Mouse (Mus musculus) heart, embryonic 15.5 days (tissue): ENCODE data around the gene Mipol1. TPM values are rescaled to one million over a fixed set of nuclear protein-coding genes. Genes with fewer than 3 reads are reported as not detected.

Experiments
- ATAC-seq: fragments of 200-750 bp; cut with Nextera tagmentation; replicated peaks from 2 replicates; pipeline ENCODE4 v1.8.0; 2017; ENCODE audit warnings: low read depth, moderate TSS enrichment; ENCODE audit not compliant: insufficient number of reproducible peaks, insufficient read depth, low FRiP score
- H3K27ac ChIP-seq: fragments of 300-500 bp; sonication (generic); 2 replicates; pipeline ENCODE4 v1.5.1; 2015; ENCODE audit warnings: mild to moderate bottlenecking, inconsistent platforms
- H3K27me3 ChIP-seq: fragments of 300-500 bp; sonication (generic); 2 replicates; pipeline ENCODE4 v1.6.1; 2015; ENCODE audit warnings: inconsistent platforms
- H3K36me3 ChIP-seq: fragments of 300-500 bp; sonication (generic); 2 replicates; pipeline ENCODE4 v1.6.1; 2015; ENCODE audit warnings: mild to moderate bottlenecking, inconsistent platforms
- H3K4me1 ChIP-seq: fragments of 300-500 bp; sonication (generic); replicated peaks from 2 replicates; pipeline ENCODE4 v1.6.1; 2015; ENCODE audit warnings: inconsistent platforms
- H3K4me2 ChIP-seq: fragments of 300-500 bp; sonication (generic); 2 replicates; pipeline ENCODE4 v1.6.1; 2015; ENCODE audit warnings: inconsistent platforms, mild to moderate bottlenecking, moderate library complexity
- H3K4me3 ChIP-seq: fragments of 300-500 bp; sonication (generic); 2 replicates; pipeline ENCODE4 v1.5.1; 2015; ENCODE audit warnings: mild to moderate bottlenecking, inconsistent platforms
- H3K9ac ChIP-seq: fragments of 300-500 bp; sonication (generic); 2 replicates; pipeline ENCODE4 v1.6.1; 2015; ENCODE audit warnings: mild to moderate bottlenecking, inconsistent platforms
- H3K9me3 ChIP-seq: fragments of 300-500 bp; sonication (generic); replicated peaks from 2 replicates; pipeline ENCODE4 v1.6.1; 2016; ENCODE audit warnings: inconsistent platforms
- WGBS: fragments of 180-500 bp; shearing (Covaris S2); methylation state at CpG from one replicate; pipeline ENCODE4 v1.1.7; 2015; ENCODE audit warnings: mixed read lengths; 5-methylcytosine and 5-hydroxymethylcytosine counted together
- polyA plus RNA-seq: library from polyadenylated mRNA; unstranded; fragments of >200 nt; fragmentation: Nextera tagmentation; extraction: Ambion mirVana; gene quantifications from 2 replicates; pipeline ENCODE4 v1.2.1, GENCODE M21; 2015

Gene Mipol1
- polyA plus RNA-seq, 1 experiment from 2014 or later: 8.2 TPM

DNA sequence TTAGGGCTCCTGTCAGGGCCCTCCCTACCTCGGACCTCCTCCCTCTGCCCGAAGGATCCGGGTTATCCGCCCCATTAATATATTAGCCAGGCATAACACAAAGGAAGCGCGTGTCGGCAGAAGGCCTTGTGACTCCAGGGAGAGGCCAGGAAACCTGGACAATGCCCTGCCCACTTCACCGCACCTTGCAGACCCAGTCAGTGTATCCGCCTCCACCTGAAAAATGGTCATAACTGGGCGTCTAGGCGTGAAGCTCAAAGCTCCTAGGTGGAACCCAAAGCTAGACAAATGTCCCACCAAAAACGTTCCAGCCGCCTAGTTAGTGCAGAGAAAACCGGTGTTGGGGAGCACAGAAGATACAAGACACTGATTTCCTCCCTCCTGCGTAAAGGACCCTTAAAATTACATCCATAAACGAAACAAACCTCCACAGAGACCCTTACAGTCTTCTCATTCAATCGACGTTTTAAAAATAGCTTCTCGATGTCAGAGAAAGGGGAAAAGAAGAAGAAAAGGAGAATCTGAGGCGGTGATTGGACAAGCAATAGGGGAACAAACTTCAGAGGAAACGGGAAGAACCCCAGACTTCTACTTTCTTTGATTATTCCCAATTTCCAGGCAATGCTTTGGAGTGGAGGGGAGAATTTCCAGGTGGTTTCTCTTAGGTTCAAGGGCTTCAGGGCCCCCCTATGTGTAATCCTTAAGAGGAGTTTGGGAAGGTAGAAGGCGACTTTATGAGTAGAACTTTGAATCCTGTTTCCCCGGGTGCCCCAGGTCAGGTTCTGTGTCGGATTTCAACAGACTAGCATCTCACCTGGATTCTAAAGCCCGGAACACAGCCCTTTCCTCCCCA lies 306.1 kb downstream of the Mipol1 start:
- Histone ChIP-seq H3K4me3 (no peak overlapping the region), H3K9ac (no peak overlapping the region), H3K4me2 (no peak overlapping the region), H3K36me3 (no peaks in the 10 kb centered on the region), H3K4me1 (peaks cover 13% of the 10 kb centered on the region), H3K9me3 (no peaks in the 10 kb centered on the region), H3K27me3 (peaks cover 92% of the 10 kb centered on the region), H3K27ac (no peak overlapping the region)
- ATAC-seq: no peak
- 3% methylated on average over 25 of the region's 25 CpGs for WGBS

DNA sequence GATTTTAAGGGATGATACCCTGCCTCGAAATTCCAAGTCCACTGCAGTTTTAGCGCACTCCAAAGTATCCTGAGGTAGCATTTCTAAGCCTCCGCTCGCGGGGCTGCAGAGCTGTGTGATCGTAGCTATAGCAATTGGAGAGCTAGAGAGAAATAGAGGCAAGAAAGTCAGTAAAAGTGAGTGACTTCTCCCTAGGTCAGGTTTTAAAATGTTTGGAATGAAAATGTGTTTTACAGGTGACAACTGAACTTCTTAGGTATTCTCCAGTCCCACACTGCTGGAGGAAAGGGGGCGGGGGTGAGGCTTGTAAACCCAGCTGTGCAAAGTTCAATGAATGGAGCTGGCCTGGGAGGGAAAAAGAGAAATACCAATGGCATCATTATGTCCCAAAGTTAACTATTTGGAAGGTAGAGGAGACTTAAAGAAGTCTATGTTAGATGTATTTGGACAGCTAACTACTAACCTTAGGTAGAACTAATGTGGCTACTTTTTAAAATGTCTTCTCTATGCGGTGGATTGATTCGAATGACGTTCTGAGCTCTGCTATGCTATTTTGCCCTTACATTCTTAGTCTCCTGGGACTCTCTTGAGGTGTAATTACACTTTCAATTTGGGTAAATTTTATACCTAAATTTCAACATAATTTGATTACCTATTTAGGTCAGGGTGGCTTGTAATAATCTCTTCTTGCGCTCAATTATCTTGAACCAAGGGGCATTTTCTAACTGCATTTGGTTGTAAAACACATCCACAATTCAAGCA lies 306.9 kb downstream of the Mipol1 start:
- WGBS: 5% methylated on average over 11 of the region's 11 CpGs
- Histone ChIP-seq H3K27ac (no peak overlapping the region), H3K9me3 (no peaks in the 10 kb centered on the region), H3K27me3 (peaks cover 92% of the 10 kb centered on the region), H3K36me3 (no peaks in the 10 kb centered on the region), H3K4me3 (no peak overlapping the region), H3K9ac (no peak overlapping the region), H3K4me2 (no peak overlapping the region), H3K4me1 (peaks cover 15% of the 10 kb centered on the region)
- ATAC-seq: no peak

DNA sequence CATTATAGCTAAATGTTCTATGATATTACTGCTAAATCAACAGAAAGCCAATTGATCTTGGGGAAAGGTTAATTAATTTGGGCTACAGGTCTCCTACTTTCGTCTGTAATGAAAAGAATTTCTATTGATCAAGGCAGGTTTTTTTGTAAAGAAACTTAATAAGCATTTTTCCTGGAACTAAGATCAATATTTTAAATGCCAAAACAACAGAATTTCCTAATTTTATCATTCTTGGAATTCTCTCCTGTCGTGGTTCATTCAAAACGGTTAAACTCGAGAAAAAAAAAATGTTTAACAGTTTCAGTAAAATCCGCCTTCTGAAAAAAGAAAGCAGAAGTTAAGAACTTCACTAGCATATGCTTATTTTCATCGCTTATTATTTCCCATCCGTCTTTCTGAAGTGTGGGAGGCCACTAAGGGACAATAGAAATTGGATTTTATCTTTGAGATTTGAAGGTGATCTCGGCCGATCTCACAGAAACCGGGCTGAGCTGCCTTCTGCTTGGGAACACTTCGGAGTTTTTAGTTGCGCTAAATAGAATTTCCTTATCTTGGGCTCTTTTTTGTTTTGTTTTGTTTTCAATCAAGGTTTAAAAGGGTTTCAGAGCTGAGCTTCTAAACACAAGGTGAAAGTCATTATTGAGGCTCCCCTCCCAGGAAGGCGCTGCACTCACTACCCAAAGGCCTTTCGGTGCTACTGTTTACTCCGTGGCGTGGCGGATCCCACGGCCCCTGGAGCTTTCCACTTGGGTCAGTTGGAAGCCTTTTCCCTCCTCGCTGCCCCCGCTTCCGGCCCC lies 307.8 kb downstream of the Mipol1 start:
- Histone ChIP-seq H3K27me3 (peaks cover 92% of the 10 kb centered on the region), H3K4me3 (peak overlapping the region; percentile 35), H3K36me3 (no peaks in the 10 kb centered on the region), H3K4me1 (peaks cover 23% of the 10 kb centered on the region), H3K9me3 (no peaks in the 10 kb centered on the region), H3K27ac (no peak overlapping the region), H3K4me2 (peak overlapping the region; percentile 52), H3K9ac (no peak overlapping the region)
- no peak for ATAC-seq
- WGBS: 2% methylated on average over 21 of the region's 21 CpGs

DNA sequence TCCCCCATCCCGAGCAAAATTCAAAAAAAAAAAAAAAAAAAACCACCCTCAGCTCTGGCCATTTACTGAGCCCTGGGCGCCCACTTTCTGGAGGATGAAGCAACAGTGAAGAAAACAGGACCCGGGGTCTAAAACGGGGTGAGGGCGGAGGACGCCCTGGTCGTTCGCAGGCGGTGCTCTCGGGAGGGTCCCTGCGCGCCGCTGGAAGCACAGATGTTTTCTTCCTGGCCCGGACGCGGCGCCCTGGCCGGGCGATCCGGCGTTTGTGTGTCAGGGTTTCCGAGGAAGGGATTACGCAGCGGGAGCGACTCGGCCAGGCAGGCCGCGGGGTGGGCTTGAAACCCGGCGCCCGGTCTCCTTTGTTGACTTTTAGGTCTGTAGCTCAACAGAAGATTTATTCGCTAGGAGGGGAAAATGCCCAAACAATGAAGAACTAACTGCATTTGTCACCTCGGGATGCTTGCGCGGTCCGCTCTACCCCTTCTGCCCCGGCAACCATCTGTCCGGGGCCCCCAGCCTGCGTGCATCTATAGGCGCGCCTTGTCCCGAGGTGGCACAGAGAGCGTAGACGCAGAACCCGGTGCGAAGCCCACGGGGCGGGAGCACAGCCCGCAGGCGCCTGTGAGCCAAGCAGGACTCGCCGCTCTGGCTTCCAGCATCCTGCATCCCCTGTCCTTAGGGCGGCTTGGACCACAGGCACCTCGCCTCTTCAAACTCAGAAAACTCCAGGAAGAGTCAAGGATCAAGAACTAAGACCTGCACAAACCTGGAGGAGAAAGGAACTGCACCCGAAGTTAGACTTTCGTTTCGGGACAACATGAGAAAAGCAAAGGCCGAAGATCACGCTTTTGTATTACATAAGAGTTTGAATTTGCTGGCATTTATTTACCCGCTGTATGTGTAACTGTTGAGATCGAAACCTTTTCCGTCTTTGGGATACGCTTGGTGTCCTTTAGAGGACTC lies 308.6 kb downstream of the Mipol1 start:
- Histone ChIP-seq H3K4me3 (peak overlapping the region; percentile 35), H3K36me3 (no peaks in the 10 kb centered on the region), H3K4me1 (peaks cover 24% of the 10 kb centered on the region), H3K9me3 (no peaks in the 10 kb centered on the region), H3K9ac (no peak overlapping the region), H3K27ac (no peak overlapping the region), H3K27me3 (peaks cover 91% of the 10 kb centered on the region), H3K4me2 (peak overlapping the region; percentile 52)
- no peak; the same call in 1 of the 2 replicates for ATAC-seq
- 1% methylated on average over 63 of the region's 63 CpGs for WGBS

DNA sequence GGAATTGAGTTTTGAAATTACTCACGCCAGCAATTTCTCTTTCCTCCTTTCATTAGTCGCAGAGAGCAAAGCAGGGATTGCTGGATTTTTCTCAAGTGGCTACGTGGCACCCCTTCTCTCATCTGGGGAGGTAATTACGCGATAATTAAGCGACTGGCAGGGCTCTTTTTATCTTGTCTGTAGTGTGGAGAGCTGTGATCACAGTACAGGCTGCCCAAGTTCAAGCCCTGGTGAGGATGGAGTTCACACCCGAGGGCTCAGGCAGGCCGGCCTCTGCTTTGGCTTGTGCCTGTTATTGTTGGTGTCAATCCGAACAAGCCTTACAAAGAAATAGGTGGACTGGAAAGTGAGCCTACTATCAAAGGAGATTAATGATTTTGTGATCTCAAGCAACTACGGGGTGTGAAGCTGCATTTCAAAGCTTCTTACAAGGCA lies 309.3 kb downstream of the Mipol1 start:
- H3K27ac ChIP-seq: no peak overlapping the region

DNA sequence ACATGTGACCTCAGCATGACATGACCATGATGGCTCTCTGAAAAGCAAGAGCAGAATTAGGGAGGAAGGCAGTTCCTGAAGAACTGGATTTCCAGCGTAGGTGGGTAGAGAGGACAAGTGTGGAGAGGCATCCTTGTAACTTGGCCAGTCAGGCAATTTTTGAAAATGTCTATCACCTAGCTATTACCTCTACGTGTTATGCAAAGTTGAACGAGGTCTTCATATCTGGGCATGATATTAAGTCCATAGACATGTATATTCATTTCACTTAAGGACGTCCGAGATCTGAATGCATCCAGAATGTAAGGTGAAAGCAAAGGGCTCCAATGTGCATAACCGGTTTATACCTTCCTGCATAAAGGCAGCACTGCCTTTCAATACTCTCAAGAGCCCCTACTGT lies 310.9 kb downstream of the Mipol1 start:
- H3K27ac ChIP-seq: no peak overlapping the region
- ATAC-seq: no peak
- H3K4me1 ChIP-seq: peaks cover 34% of the 10 kb centered on the region
- no peak overlapping the region for H3K4me2 ChIP-seq
- H3K9ac ChIP-seq: no peak overlapping the region
- no peaks in the 10 kb centered on the region for H3K36me3 ChIP-seq
- no peak overlapping the region for H3K4me3 ChIP-seq
- no peaks in the 10 kb centered on the region for H3K9me3 ChIP-seq
- 11% methylated on average over 6 of the region's 6 CpGs for WGBS
- H3K27me3 ChIP-seq: peaks cover 90% of the 10 kb centered on the region

More for the DNA sequence above, 309.3 kb downstream of the Mipol1 start:
- ATAC-seq: no peak
- Histone ChIP-seq H3K27me3 (peaks cover 90% of the 10 kb centered on the region), H3K36me3 (no peaks in the 10 kb centered on the region), H3K4me3 (peak overlapping the region; percentile 35; the same call in 1 of the 2 replicates), H3K9me3 (no peaks in the 10 kb centered on the region), H3K4me2 (peak overlapping the region; percentile 52; the same call in 1 of the 2 replicates), H3K9ac (no peak overlapping the region), H3K4me1 (peaks cover 24% of the 10 kb centered on the region)
- WGBS: 3% methylated on average over 10 of the region's 10 CpGs

DNA sequence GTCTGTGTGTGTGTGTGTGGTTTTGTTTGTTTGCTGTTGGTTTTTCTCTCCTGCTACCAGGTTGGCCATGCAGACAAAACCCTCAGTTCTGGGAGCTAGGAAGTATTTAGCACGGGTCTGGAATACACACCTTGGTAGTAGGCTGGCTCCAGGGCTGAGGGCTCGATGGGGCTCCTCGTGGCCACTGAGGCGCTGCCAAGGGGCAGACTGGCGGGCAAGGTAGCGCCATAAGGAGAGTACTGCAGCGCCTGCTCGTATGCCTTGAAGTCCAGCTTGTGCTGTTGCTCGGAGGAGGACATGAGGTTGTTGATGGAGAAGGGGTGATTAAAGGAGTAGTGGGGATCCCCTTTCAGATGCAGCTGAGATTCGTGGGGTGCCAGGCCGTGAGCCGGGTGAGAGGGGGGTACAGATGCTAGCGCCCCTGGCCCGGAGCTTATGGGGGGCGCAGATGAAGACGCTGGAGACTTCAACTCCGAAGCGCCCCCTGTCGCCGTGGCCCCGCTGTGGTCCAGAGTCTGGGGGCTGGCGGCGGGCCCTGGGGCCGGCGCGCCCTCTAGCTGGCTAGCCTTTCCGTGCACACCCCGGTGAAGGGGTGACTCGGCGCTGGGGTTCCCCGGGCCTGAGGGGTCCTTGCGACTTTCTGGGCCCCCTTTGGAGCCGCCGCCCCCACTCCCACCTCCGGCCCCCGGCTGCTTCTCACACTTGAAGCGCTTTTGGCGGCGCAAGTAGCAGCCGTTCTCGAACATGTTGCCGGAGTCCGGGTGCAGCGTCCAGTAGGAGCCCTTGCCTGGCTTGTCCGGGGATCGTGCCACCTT lies 311.9 kb downstream of the Mipol1 start:
- 4% methylated on average over 45 of the region's 46 CpGs for WGBS
- H3K4me3 ChIP-seq: peak overlapping the region; percentile 25
- no peak for ATAC-seq
- H3K9ac ChIP-seq: no peak overlapping the region
- peaks cover 90% of the 10 kb centered on the region for H3K27me3 ChIP-seq
- H3K4me2 ChIP-seq: peak overlapping the region; percentile 33; the same call in 1 of the 2 replicates
- no peaks in the 10 kb centered on the region for H3K9me3 ChIP-seq
- H3K4me1 ChIP-seq: peaks cover 44% of the 10 kb centered on the region
- no peak overlapping the region for H3K27ac ChIP-seq
- no peaks in the 10 kb centered on the region for H3K36me3 ChIP-seq

DNA sequence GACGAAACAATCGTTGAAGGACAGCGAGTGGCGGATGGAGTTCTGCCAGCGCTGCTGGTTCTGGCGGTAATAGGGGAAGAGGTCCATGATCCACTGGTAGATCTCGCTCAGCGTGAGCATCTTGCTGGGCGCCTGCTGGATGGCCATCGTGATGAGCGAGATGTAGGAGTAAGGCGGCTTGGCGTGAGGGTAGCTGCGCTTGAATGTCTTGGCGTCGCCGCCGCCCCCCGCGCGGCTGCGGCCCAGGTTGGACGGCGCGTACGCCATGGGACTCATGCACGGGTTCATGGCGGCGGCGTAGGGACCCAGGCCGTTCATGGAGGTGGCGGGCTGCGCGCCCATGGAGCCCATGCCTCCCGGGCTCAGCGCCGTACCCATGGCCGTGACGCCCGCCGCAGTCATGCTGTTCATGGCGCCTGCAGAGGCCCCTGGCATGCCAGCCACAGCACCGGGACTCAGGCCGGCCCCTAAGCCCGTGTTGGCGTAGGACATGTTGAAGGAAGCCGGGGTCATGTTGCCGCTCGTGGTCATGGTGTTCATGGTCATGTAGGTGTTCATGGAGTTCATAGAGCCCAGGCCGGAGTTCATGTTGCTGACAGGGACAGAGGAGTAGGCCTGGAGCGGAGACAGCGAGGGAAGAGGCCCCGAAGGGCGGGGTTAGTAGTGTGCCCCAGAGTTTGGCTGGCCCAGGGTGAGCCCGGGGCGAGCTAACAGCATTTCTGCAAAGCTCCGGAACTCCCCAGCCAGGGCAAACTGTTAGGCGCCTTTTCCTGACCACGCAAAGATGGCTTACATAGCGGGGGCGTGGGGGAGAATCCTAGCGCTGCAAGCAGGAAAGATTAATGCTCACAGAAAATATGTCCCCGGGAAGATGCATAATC lies 312.8 kb downstream of the Mipol1 start:
- Histone ChIP-seq H3K27ac (no peak overlapping the region), H3K4me1 (peaks cover 44% of the 10 kb centered on the region), H3K36me3 (no peaks in the 10 kb centered on the region), H3K27me3 (peaks cover 93% of the 10 kb centered on the region), H3K9ac (no peak overlapping the region), H3K4me3 (peak overlapping the region; percentile 25), H3K9me3 (no peaks in the 10 kb centered on the region), H3K4me2 (peak overlapping the region; percentile 33)
- WGBS: 2% methylated on average over 63 of the region's 63 CpGs
- ATAC-seq: no peak; the same call in 1 of the 2 replicates

DNA sequence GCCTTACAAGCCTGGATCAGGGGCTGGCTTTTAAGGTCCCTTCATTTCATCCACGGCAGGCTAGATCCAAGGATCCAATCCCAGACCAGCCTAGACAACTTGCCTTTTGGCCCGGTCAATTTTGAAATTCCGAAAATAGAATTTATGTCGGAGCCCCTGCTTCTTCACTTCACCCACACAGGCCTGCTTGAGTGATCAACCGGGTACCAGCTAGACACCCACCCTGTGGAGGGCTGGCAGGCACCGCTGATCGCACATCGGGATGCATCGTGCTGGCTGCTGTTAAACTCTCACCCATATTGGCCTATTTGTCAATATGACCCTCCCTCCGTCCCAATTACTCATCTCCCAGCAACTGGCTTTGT lies 313.4 kb downstream of the Mipol1 start:
- peaks cover 93% of the 10 kb centered on the region for H3K27me3 ChIP-seq
- H3K27ac ChIP-seq: no peak overlapping the region
- no peaks in the 10 kb centered on the region for H3K36me3 ChIP-seq
- 6% methylated on average over 10 of the region's 10 CpGs for WGBS
- no peaks in the 10 kb centered on the region for H3K9me3 ChIP-seq
- H3K9ac ChIP-seq: no peak overlapping the region
- H3K4me3 ChIP-seq: peak overlapping the region; percentile 25; the same call in 1 of the 2 replicates
- H3K4me2 ChIP-seq: no peak overlapping the region; the same call in 1 of the 2 replicates
- no peak for ATAC-seq
- peaks cover 40% of the 10 kb centered on the region for H3K4me1 ChIP-seq
